Mouse (Mus musculus) limb, embryonic 11.5 days (tissue): ENCODE measurements at regions not wholly inside any gene's neighbourhood (a gene's known extent, or its start where the extent isn't known, plus 50 kb on each side); places are given as distances from the start of the nearest gene placed in this dataset.

ENCODE experiments used
- ATAC-seq: fragments of 200-750 bp; cut with Nextera tagmentation; 2 replicates; pipeline ENCODE4 v1.8.0; 2017; ENCODE audit warnings: low read depth; ENCODE audit not compliant: insufficient number of reproducible peaks, low FRiP score, low TSS enrichment
- DNase-seq: peaks from one replicate; pipeline ENCODE4 v3.0.0-alpha.2; 2015; ENCODE audit warnings: low spot score
- H3K27ac ChIP-seq: fragments of 300-500 bp; sonication (generic); replicated peaks from 2 replicates; pipeline ENCODE4 v1.5.1; 2014; ENCODE audit warnings: low read depth, mild to moderate bottlenecking, low read length
- H3K27me3 ChIP-seq: fragments of 300-500 bp; sonication (generic); 2 replicates; pipeline ENCODE4 v1.6.1; 2014; ENCODE audit warnings: mild to moderate bottlenecking, low read length, mixed read lengths; ENCODE audit not compliant: control insufficient read depth, insufficient read depth
- H3K36me3 ChIP-seq: fragments of 300-500 bp; sonication (generic); 2 replicates; pipeline ENCODE4 v1.6.1; 2014; ENCODE audit warnings: mild to moderate bottlenecking, low read length, moderate library complexity, mixed read lengths; ENCODE audit not compliant: control insufficient read depth, insufficient read depth
- H3K4me1 ChIP-seq: fragments of 300-500 bp; sonication (generic); 2 replicates; pipeline ENCODE4 v1.6.1; 2014; ENCODE audit warnings: low read length, mixed read lengths; ENCODE audit not compliant: control insufficient read depth, insufficient read depth
- H3K4me2 ChIP-seq: fragments of 300-500 bp; sonication (generic); 2 replicates; pipeline ENCODE4 v1.6.1; 2014; ENCODE audit warnings: low read depth, mild to moderate bottlenecking, moderate library complexity; ENCODE audit not compliant: severe bottlenecking
- H3K4me3 ChIP-seq: fragments of 300-500 bp; sonication (generic); 2 replicates; pipeline ENCODE4 v1.5.1; 2014; ENCODE audit warnings: low read depth, low read length
- H3K9ac ChIP-seq: fragments of 300-500 bp; sonication (generic); 2 replicates; pipeline ENCODE4 v1.6.1; 2014; ENCODE audit warnings: mild to moderate bottlenecking, low read length
- H3K9me3 ChIP-seq: fragments of 300-500 bp; sonication (generic); 2 replicates; pipeline ENCODE4 v1.6.1; 2016; ENCODE audit warnings: low read length; ENCODE audit not compliant: control insufficient read depth
- WGBS: fragments of 180-500 bp; shearing (Covaris S2); extraction: QIAGEN DNeasy Blood & Tissue Kit; methylation state at CpG from one replicate; pipeline ENCODE4 v1.1.7; 2014; 5-methylcytosine and 5-hydroxymethylcytosine counted together

GRCm38 (mm10) chr13:38878718-38879669, 81.7 kb downstream of the Slc35b3 start:
- DNase-seq: no peak
- no peak for ATAC-seq
- Histone ChIP-seq H3K9me3 (no peaks in the 10 kb centered on the region), H3K27ac (no peak overlapping the region), H3K4me3 (no peak overlapping the region), H3K4me2 (no peak overlapping the region), H3K36me3 (no peaks in the 10 kb centered on the region), H3K9ac (no peak overlapping the region), H3K27me3 (no peaks in the 10 kb centered on the region), H3K4me1 (no peaks in the 10 kb centered on the region)
- 86% methylated on average over 7 of the region's 7 CpGs for WGBS

GRCm38 (mm10) chr13:38875923-38876322, 84.8 kb downstream of the Slc35b3 start:
- H3K36me3 ChIP-seq: no peaks in the 10 kb centered on the region
- H3K27me3 ChIP-seq: no peaks in the 10 kb centered on the region
- no peak overlapping the region for H3K4me2 ChIP-seq
- no peak for DNase-seq
- no peaks in the 10 kb centered on the region for H3K9me3 ChIP-seq
- H3K9ac ChIP-seq: no peak overlapping the region
- ATAC-seq: no peak
- no peak overlapping the region for H3K4me3 ChIP-seq
- WGBS: 88% methylated on average over 2 of the region's 2 CpGs
- H3K4me1 ChIP-seq: no peaks in the 10 kb centered on the region
- H3K27ac ChIP-seq: no peak overlapping the region

- DNase-seq (no peak), ATAC-seq (no peak)
- Histone ChIP-seq H3K27me3 (no peaks in the 10 kb centered on the region), H3K27ac (no peak overlapping the region), H3K4me3 (no peak overlapping the region), H3K4me1 (no peaks in the 10 kb centered on the region), H3K9ac (no peak overlapping the region), H3K9me3 (no peaks in the 10 kb centered on the region), H3K36me3 (no peaks in the 10 kb centered on the region), H3K4me2 (no peak overlapping the region)
- WGBS: 27% methylated on average over 4 of the region's 4 CpGs
These were observed 96.7 kb downstream of the Slc35b3 start for GRCm38 (mm10) chr13:38864002-38864401.

- ATAC-seq: no peak
- 53% methylated on average over 3 of the region's 3 CpGs for WGBS
These were observed 104.9 kb downstream of the Slc35b3 start for GRCm38 (mm10) chr13:38855742-38856141.

GRCm38 (mm10) chr13:38854986-38855385, 105.7 kb downstream of the Slc35b3 start:
- Histone ChIP-seq H3K36me3 (no peaks in the 10 kb centered on the region), H3K9ac (no peak overlapping the region), H3K9me3 (no peaks in the 10 kb centered on the region), H3K4me1 (no peaks in the 10 kb centered on the region), H3K27ac (no peak overlapping the region), H3K27me3 (no peaks in the 10 kb centered on the region), H3K4me3 (no peak overlapping the region), H3K4me2 (no peak overlapping the region)
- 75% methylated on average over 2 of the region's 2 CpGs for WGBS
- DNase-seq (no peak), ATAC-seq (no peak)

More at GRCm38 (mm10) chr13:38855742-38856141, 104.9 kb downstream of the Slc35b3 start:
- no peaks in the 10 kb centered on the region for H3K9me3 ChIP-seq
- no peak for DNase-seq
- no peaks in the 10 kb centered on the region for H3K36me3 ChIP-seq
- no peak overlapping the region for H3K4me3 ChIP-seq
- no peak overlapping the region for H3K4me2 ChIP-seq
- H3K4me1 ChIP-seq: no peaks in the 10 kb centered on the region
- no peak overlapping the region for H3K9ac ChIP-seq
- no peak overlapping the region for H3K27ac ChIP-seq
- H3K27me3 ChIP-seq: no peaks in the 10 kb centered on the region

- Histone ChIP-seq H3K9ac (no peak overlapping the region), H3K4me3 (no peak overlapping the region), H3K27me3 (no peaks in the 10 kb centered on the region), H3K36me3 (no peaks in the 10 kb centered on the region), H3K27ac (no peak overlapping the region), H3K9me3 (no peaks in the 10 kb centered on the region), H3K4me2 (no peak overlapping the region), H3K4me1 (no peaks in the 10 kb centered on the region)
- DNase-seq (no peak), ATAC-seq (no peak)
- 39% methylated on average over 9 of the region's 9 CpGs for WGBS
These were observed 107.8 kb downstream of the Slc35b3 start for GRCm38 (mm10) chr13:38852868-38853267.

GRCm38 (mm10) chr13:38851820-38852219, 108.9 kb downstream of the Slc35b3 start:
- Histone ChIP-seq H3K4me1 (no peaks in the 10 kb centered on the region), H3K4me2 (no peak overlapping the region), H3K36me3 (no peaks in the 10 kb centered on the region), H3K4me3 (no peak overlapping the region), H3K9me3 (no peaks in the 10 kb centered on the region), H3K9ac (no peak overlapping the region), H3K27me3 (no peaks in the 10 kb centered on the region), H3K27ac (no peak overlapping the region)
- no peak for ATAC-seq
- WGBS: 92% methylated on average over 7 of the region's 7 CpGs
- DNase-seq: no peak

- H3K9ac ChIP-seq: no peak overlapping the region
- ATAC-seq (no peak), DNase-seq (no peak)
- no peak overlapping the region for H3K27ac ChIP-seq
- H3K4me1 ChIP-seq: no peaks in the 10 kb centered on the region
- H3K4me3 ChIP-seq: no peak overlapping the region
- no peaks in the 10 kb centered on the region for H3K36me3 ChIP-seq
- H3K27me3 ChIP-seq: no peaks in the 10 kb centered on the region
- no peak overlapping the region for H3K4me2 ChIP-seq
- 77% methylated on average over 5 of the region's 5 CpGs for WGBS
- no peaks in the 10 kb centered on the region for H3K9me3 ChIP-seq
These were observed 122.4 kb downstream of the Slc35b3 start for GRCm38 (mm10) chr13:38838231-38838630.
